Mouse (Mus musculus): ENCODE measurements around the gene Taf10. TPM values are rescaled to one million over a fixed set of nuclear protein-coding genes. Genes with fewer than 3 reads are reported as not detected.

Gene Taf10
- polyA plus RNA-seq, 1 experiment from 2014 or later = 105 TPM

- Histone ChIP-seq H3K4me2 (ENCODE audit: low read depth, low read length) (peak overlapping the region; percentile 68; the same call in 1 of the 2 replicates), H3K4me1 (replicated peaks; ENCODE audit: control insufficient read depth, insufficient read depth, low read length) (peaks cover 30% of the 10 kb centered on the region), H3K9me3 (ENCODE audit: control insufficient read depth, low read length) (no peaks in the 10 kb centered on the region), H3K9ac (ENCODE audit: low read length) (peak overlapping the region; percentile 42; the same call in 1 of the 2 replicates), H3K27me3 (ENCODE audit: control insufficient read depth, insufficient read depth, low read depth, low read length) (no peaks in the 10 kb centered on the region), H3K27ac (ENCODE audit: low read length) (no peak overlapping the region), H3K36me3 (ENCODE audit: control insufficient read depth, insufficient read depth, low read length) (peaks cover 27% of the 10 kb centered on the region), H3K4me3 (ENCODE audit: low read length) (no peak overlapping the region)
- 78% methylated on average over 8 of the region's 8 CpGs for WGBS
- no peak for ATAC-seq (ENCODE audit: low read depth)
These were observed 9.3 kb downstream of the Taf10 start for GRCm38 (mm10) chr7:105734826-105735225.

GRCm38 (mm10) chr7:105733836-105734235 lies 10.3 kb downstream of the Taf10 start:
- WGBS = 93% methylated on average over 11 of the region's 11 CpGs
- H3K36me3 ChIP-seq (ENCODE audit: control insufficient read depth, insufficient read depth, low read length) = peaks cover 31% of the 10 kb centered on the region
- ATAC-seq (ENCODE audit: low read depth) = no peak

GRCm38 (mm10) chr7:105728701-105729428 lies 15.3 kb downstream of the Taf10 start:
- Histone ChIP-seq H3K36me3 (ENCODE audit: control insufficient read depth, insufficient read depth, low read length) (peaks cover 24% of the 10 kb centered on the region), H3K4me2 (ENCODE audit: low read depth, low read length) (no peak overlapping the region), H3K27me3 (ENCODE audit: control insufficient read depth, insufficient read depth, low read depth, low read length) (no peaks in the 10 kb centered on the region), H3K9me3 (ENCODE audit: control insufficient read depth, low read length) (no peaks in the 10 kb centered on the region), H3K4me1 (replicated peaks; ENCODE audit: control insufficient read depth, insufficient read depth, low read length) (no peaks in the 10 kb centered on the region), H3K9ac (ENCODE audit: low read length) (no peak overlapping the region; the same call in 1 of the 2 replicates), H3K4me3 (ENCODE audit: low read length) (no peak overlapping the region), H3K27ac (ENCODE audit: low read length) (no peak overlapping the region)
- no peak for ATAC-seq (ENCODE audit: low read depth)
- WGBS = 74% methylated on average over 6 of the region's 6 CpGs

More at GRCm38 (mm10) chr7:105733836-105734235, 10.3 kb downstream of the Taf10 start:
- Histone ChIP-seq H3K27ac (ENCODE audit: low read length) (no peak overlapping the region), H3K4me3 (ENCODE audit: low read length) (no peak overlapping the region), H3K9ac (ENCODE audit: low read length) (no peak overlapping the region), H3K4me1 (replicated peaks; ENCODE audit: control insufficient read depth, insufficient read depth, low read length) (peaks cover 23% of the 10 kb centered on the region), H3K9me3 (ENCODE audit: control insufficient read depth, low read length) (no peaks in the 10 kb centered on the region), H3K4me2 (ENCODE audit: low read depth, low read length) (no peak overlapping the region), H3K27me3 (ENCODE audit: control insufficient read depth, insufficient read depth, low read depth, low read length) (no peaks in the 10 kb centered on the region)

GRCm38 (mm10) chr7:105726980-105727325 lies 17.2 kb downstream of the Taf10 start:
- peaks cover 10% of the 10 kb centered on the region for H3K36me3 ChIP-seq (ENCODE audit: control insufficient read depth, insufficient read depth, low read length)
- H3K27ac ChIP-seq (ENCODE audit: low read length) = no peak overlapping the region
- H3K9me3 ChIP-seq (ENCODE audit: control insufficient read depth, low read length) = no peaks in the 10 kb centered on the region
- H3K4me1 ChIP-seq (replicated peaks; ENCODE audit: control insufficient read depth, insufficient read depth, low read length) = no peaks in the 10 kb centered on the region
- WGBS = 93% methylated on average over 4 of the region's 4 CpGs
- H3K27me3 ChIP-seq (ENCODE audit: control insufficient read depth, insufficient read depth, low read depth, low read length) = no peaks in the 10 kb centered on the region
- H3K9ac ChIP-seq (ENCODE audit: low read length) = no peak overlapping the region
- no peak for ATAC-seq (ENCODE audit: low read depth)
- H3K4me2 ChIP-seq (ENCODE audit: low read depth, low read length) = no peak overlapping the region
- no peak overlapping the region for H3K4me3 ChIP-seq (ENCODE audit: low read length)

- Histone ChIP-seq H3K4me2 (ENCODE audit: low read depth, low read length) (no peak overlapping the region), H3K9me3 (ENCODE audit: control insufficient read depth, low read length) (no peaks in the 10 kb centered on the region), H3K36me3 (ENCODE audit: control insufficient read depth, insufficient read depth, low read length) (peaks cover 8% of the 10 kb centered on the region), H3K4me3 (ENCODE audit: low read length) (no peak overlapping the region), H3K27me3 (ENCODE audit: control insufficient read depth, insufficient read depth, low read depth, low read length) (no peaks in the 10 kb centered on the region), H3K4me1 (replicated peaks; ENCODE audit: control insufficient read depth, insufficient read depth, low read length) (no peaks in the 10 kb centered on the region), H3K27ac (ENCODE audit: low read length) (no peak overlapping the region), H3K9ac (ENCODE audit: low read length) (no peak overlapping the region)
- WGBS = 77% methylated on average over 4 of the region's 4 CpGs
- peak; percentile 69; the same call in 1 of the 2 replicates for ATAC-seq (ENCODE audit: low read depth)
These were observed 17.8 kb downstream of the Taf10 start for GRCm38 (mm10) chr7:105726144-105726979.

- Histone ChIP-seq H3K4me3 (ENCODE audit: low read length) (no peak overlapping the region), H3K4me2 (ENCODE audit: low read depth, low read length) (no peak overlapping the region), H3K36me3 (ENCODE audit: control insufficient read depth, insufficient read depth, low read length) (no peaks in the 10 kb centered on the region), H3K27me3 (ENCODE audit: control insufficient read depth, insufficient read depth, low read depth, low read length) (no peaks in the 10 kb centered on the region), H3K4me1 (replicated peaks; ENCODE audit: control insufficient read depth, insufficient read depth, low read length) (no peaks in the 10 kb centered on the region), H3K9me3 (ENCODE audit: control insufficient read depth, low read length) (no peaks in the 10 kb centered on the region), H3K27ac (ENCODE audit: low read length) (no peak overlapping the region), H3K9ac (ENCODE audit: low read length) (no peak overlapping the region)
- ATAC-seq (ENCODE audit: low read depth) = no peak
- WGBS = 46% methylated on average over 2 of the region's 2 CpGs
These were observed 22.2 kb downstream of the Taf10 start for GRCm38 (mm10) chr7:105721916-105722315.

GRCm38 (mm10) chr7:105715366-105715765 lies 28.8 kb downstream of the Taf10 start:
- Histone ChIP-seq H3K27ac (ENCODE audit: low read length) (no peak overlapping the region), H3K9me3 (ENCODE audit: control insufficient read depth, low read length) (no peaks in the 10 kb centered on the region), H3K36me3 (ENCODE audit: control insufficient read depth, insufficient read depth, low read length) (no peaks in the 10 kb centered on the region), H3K27me3 (ENCODE audit: control insufficient read depth, insufficient read depth, low read depth, low read length) (no peaks in the 10 kb centered on the region), H3K4me3 (ENCODE audit: low read length) (no peak overlapping the region), H3K4me2 (ENCODE audit: low read depth, low read length) (no peak overlapping the region), H3K4me1 (replicated peaks; ENCODE audit: control insufficient read depth, insufficient read depth, low read length) (no peaks in the 10 kb centered on the region), H3K9ac (ENCODE audit: low read length) (no peak overlapping the region)
- ATAC-seq (ENCODE audit: low read depth) = no peak
- WGBS = 60% methylated on average over 3 of the region's 3 CpGs

GRCm38 (mm10) chr7:105708733-105709132 lies 35.4 kb downstream of the Taf10 start:
- H3K4me1 ChIP-seq (replicated peaks; ENCODE audit: control insufficient read depth, insufficient read depth, low read length) = no peaks in the 10 kb centered on the region
- no peak overlapping the region for H3K27ac ChIP-seq (ENCODE audit: low read length)
- no peak overlapping the region for H3K4me3 ChIP-seq (ENCODE audit: low read length)
- H3K9ac ChIP-seq (ENCODE audit: low read length) = no peak overlapping the region
- H3K36me3 ChIP-seq (ENCODE audit: control insufficient read depth, insufficient read depth, low read length) = no peaks in the 10 kb centered on the region
- no peak overlapping the region for H3K4me2 ChIP-seq (ENCODE audit: low read depth, low read length)
- 85% methylated on average over 5 of the region's 5 CpGs for WGBS
- no peaks in the 10 kb centered on the region for H3K9me3 ChIP-seq (ENCODE audit: control insufficient read depth, low read length)
- H3K27me3 ChIP-seq (ENCODE audit: control insufficient read depth, insufficient read depth, low read depth, low read length) = no peaks in the 10 kb centered on the region
- ATAC-seq (ENCODE audit: low read depth) = no peak

- no peaks in the 10 kb centered on the region for H3K27me3 ChIP-seq (ENCODE audit: control insufficient read depth, insufficient read depth, low read depth, low read length)
- H3K4me1 ChIP-seq (replicated peaks; ENCODE audit: control insufficient read depth, insufficient read depth, low read length) = no peaks in the 10 kb centered on the region
- 74% methylated on average over 4 of the region's 4 CpGs for WGBS
- no peak for ATAC-seq (ENCODE audit: low read depth)
- H3K9me3 ChIP-seq (ENCODE audit: control insufficient read depth, low read length) = no peaks in the 10 kb centered on the region
- no peaks in the 10 kb centered on the region for H3K36me3 ChIP-seq (ENCODE audit: control insufficient read depth, insufficient read depth, low read length)
- no peak overlapping the region for H3K27ac ChIP-seq (ENCODE audit: low read length)
- no peak overlapping the region for H3K4me2 ChIP-seq (ENCODE audit: low read depth, low read length)
- no peak overlapping the region for H3K9ac ChIP-seq (ENCODE audit: low read length)
- no peak overlapping the region for H3K4me3 ChIP-seq (ENCODE audit: low read length)
These were observed 40.3 kb downstream of the Taf10 start for GRCm38 (mm10) chr7:105703816-105704215.

Data from lung, embryonic 16.5 days (tissue).